Mouse (Mus musculus) brown adipose tissue, adult 24 weeks (tissue): ENCODE results near the gene Usp36. TPM values are rescaled to one million over a fixed set of nuclear protein-coding genes. Genes with fewer than 3 reads are reported as not detected.

Experiments used
- H3K27ac ChIP-seq: fragments of 200-500 bp; replicated peaks from 2 replicates; pipeline ENCODE4 v1.5.1; 2012; ENCODE audit warnings: low read depth, mild to moderate bottlenecking, low read length
- H3K4me1 ChIP-seq: fragments of 200-500 bp; 2 replicates; pipeline ENCODE4 v1.6.1; 2012; ENCODE audit warnings: low read length, mixed read lengths; ENCODE audit not compliant: control insufficient read depth, insufficient read depth, insufficient read length
- H3K4me3 ChIP-seq: fragments of 200-500 bp; 2 replicates; pipeline ENCODE4 v1.5.1; 2012; ENCODE audit warnings: low read depth, mild to moderate bottlenecking, low read length, moderate library complexity; ENCODE audit not compliant: insufficient read depth
- polyA plus RNA-seq: library from polyadenylated mRNA; stranded (reverse); fragments of >200 nt; gene quantifications from 2 replicates; pipeline ENCODE4 v1.2.4, GENCODE M21; 2012; ENCODE audit not compliant: missing spikeins, insufficient read depth, insufficient read length

Gene Usp36
- polyA plus RNA-seq, 1 experiment, result 5.5 TPM

GRCm38 (mm10) chr11:118210116-118210515 is 79.9 kb downstream of the Usp36 start:
- 0 out of 2 replicates have a peak overlapping the region, but pooled peaks have one; percentile 7 for H3K27ac ChIP-seq
- H3K4me1 ChIP-seq, result peaks cover 82% of the 10 kb centered on the region
- H3K4me3 ChIP-seq, result no peak overlapping the region

Other genes with a start within 250 kb of the Usp36 start
- gene Dnah17, start 159.6 kb downstream of the Usp36 start, polyA plus RNA-seq, result not detected in 2 replicates
- 37.2 and 41.9 TPM in 2 replicates for gene Cyth1, start 41.7 kb downstream of the Usp36 start, polyA plus RNA-seq
- gene Cep295nl, start 52.3 kb upstream of the Usp36 start, polyA plus RNA-seq, result not detected in 2 replicates
- 46.0 and 69.1 TPM in 2 replicates for gene Timp2, start 65.5 kb upstream of the Usp36 start, polyA plus RNA-seq
- gene Lgals3bp, start 111.8 kb upstream of the Usp36 start, polyA plus RNA-seq, result 86.8 and 88.8 TPM in 2 replicates
- gene Cant1, start 128.8 kb upstream of the Usp36 start, polyA plus RNA-seq, result 11.4 and 12.1 TPM in 2 replicates
- 9.1 and 14.7 TPM in 2 replicates for gene C1qtnf1, start 138.0 kb upstream of the Usp36 start, polyA plus RNA-seq
- gene Engase, start 186.6 kb upstream of the Usp36 start, polyA plus RNA-seq, result 4.1 and 8.7 TPM in 2 replicates